18 mouse cellular contexts compared by ENCODE assay signal in genomic region chr1:62631511-62632305, GRCm38 (mm10).
DNase-seq lines count a peak whose midpoint lies in the region; ATAC-seq lines count a peak whose summit lies in the region.
"Had no signal": no experiment of that assay in that cellular context is flagged by ENCODE, and none has a peak within 500 bp of the region (broad histone marks: within the 10 kb centered on the region; RNA-seq: fewer than 3 reads in every experiment).

No protein-coding gene starts in this region.

- ATAC-seq in heart, embryonic 15.5 days (replicated peaks; ENCODE audit: insufficient number of reproducible peaks, insufficient read depth, low FRiP score, low read depth) = no peak
- ATAC-seq in embryonic facial prominence, embryonic 12.5 days (ENCODE audit: insufficient number of reproducible peaks, insufficient read depth, low FRiP score, low TSS enrichment) = 0 out of 2 replicates have a peak, but pooled peaks have one; percentile 72
- peak; percentile 61 for ATAC-seq in limb, embryonic 13.5 days (ENCODE audit: low FRiP score, low read depth)
- ATAC-seq: intestine, postnatal 0 days; liver, embryonic 12.5 days; midbrain, embryonic 16.5 days had no signal

- H3K4me1 ChIP-seq in heart, embryonic 15.5 days (replicated peaks) = peaks cover 14% of the 10 kb centered on the region; the same call in 1 of the 2 replicates
- peaks cover 12% of the 10 kb centered on the region for H3K4me1 ChIP-seq in embryonic facial prominence, embryonic 12.5 days
- peaks cover 54% of the 10 kb centered on the region for H3K4me1 ChIP-seq in limb, embryonic 13.5 days
- H3K4me1 ChIP-seq: liver, embryonic 12.5 days; stomach, embryonic 15.5 days had no signal

- H3K4me2 ChIP-seq in heart, embryonic 15.5 days = no peak overlapping the region
- no peak overlapping the region for H3K4me2 ChIP-seq in embryonic facial prominence, embryonic 12.5 days (replicated peaks)
- no peak overlapping the region for H3K4me2 ChIP-seq in limb, embryonic 13.5 days (replicated peaks)
- H3K4me2 ChIP-seq: hindbrain, embryonic 14.5 days; liver, embryonic 12.5 days; lung, embryonic 15.5 days; stomach, embryonic 15.5 days had no signal

- H3K4me3 ChIP-seq in heart, embryonic 15.5 days = no peak overlapping the region
- H3K4me3 ChIP-seq in embryonic facial prominence, embryonic 12.5 days = no peak overlapping the region
- H3K4me3 ChIP-seq in limb, embryonic 13.5 days = no peak overlapping the region
- H3K4me3 ChIP-seq: liver, embryonic 12.5 days; lung, embryonic 15.5 days; stomach, embryonic 15.5 days had no signal

- no peaks in the 10 kb centered on the region for H3K9me3 ChIP-seq in heart, embryonic 15.5 days (replicated peaks)
- no peaks in the 10 kb centered on the region for H3K9me3 ChIP-seq in embryonic facial prominence, embryonic 12.5 days
- no peaks in the 10 kb centered on the region for H3K9me3 ChIP-seq in limb, embryonic 13.5 days
- H3K9me3 ChIP-seq: liver, embryonic 12.5 days; lung, embryonic 15.5 days; stomach, embryonic 15.5 days had no signal

- no peaks in the 10 kb centered on the region for H3K27me3 ChIP-seq in heart, embryonic 15.5 days
- H3K27me3 ChIP-seq in embryonic facial prominence, embryonic 12.5 days = no peaks in the 10 kb centered on the region
- H3K27me3 ChIP-seq in limb, embryonic 13.5 days = peaks cover 43% of the 10 kb centered on the region
- H3K27me3 ChIP-seq: liver, embryonic 12.5 days; lung, embryonic 15.5 days; stomach, embryonic 15.5 days had no signal

- WGBS in heart, embryonic 15.5 days = 41% methylated on average over 10 of the region's 10 CpGs
- 40% methylated on average over 10 of the region's 10 CpGs for WGBS in embryonic facial prominence, embryonic 12.5 days
- WGBS in limb, embryonic 13.5 days = 40% methylated on average over 10 of the region's 10 CpGs

- H3K36me3 ChIP-seq in heart, embryonic 15.5 days = no peaks in the 10 kb centered on the region
- no peaks in the 10 kb centered on the region for H3K36me3 ChIP-seq in embryonic facial prominence, embryonic 12.5 days
- H3K36me3 ChIP-seq in limb, embryonic 13.5 days = no peaks in the 10 kb centered on the region
- H3K36me3 ChIP-seq: liver, embryonic 12.5 days; lung, embryonic 15.5 days; stomach, embryonic 15.5 days had no signal

- no peak overlapping the region for H3K9ac ChIP-seq in heart, embryonic 15.5 days
- H3K9ac ChIP-seq in embryonic facial prominence, embryonic 12.5 days = no peak overlapping the region
- H3K9ac ChIP-seq in limb, embryonic 13.5 days = no peak overlapping the region
- H3K9ac ChIP-seq: hindbrain, embryonic 14.5 days; liver, embryonic 12.5 days; lung, embryonic 15.5 days; stomach, embryonic 15.5 days had no signal

- DNase-seq in heart, adult 8-10 months (ENCODE audit: low spot score) = no peak
- DNase-seq in embryo, embryonic 10.5 days (ENCODE audit: low spot score) = peak; percentile 37
- DNase-seq in left cerebral cortex, adult 8-10 months (ENCODE audit: low spot score in 2 of 2) = no peak
- no peak for DNase-seq in urinary bladder, adult 18-20 months (ENCODE audit: low spot score in 2 of 2)
- DNase-seq: cerebellum, adult 9-10 months; gastrocnemius, postnatal 10 days; kidney, postnatal 10 days; spleen, adult 18-20 months; thymus, adult 2 months had no signal

- peak overlapping the region; percentile 24; the same call in 1 of the 2 replicates for H3K27ac ChIP-seq in heart, embryonic 15.5 days
- H3K27ac ChIP-seq in embryonic facial prominence, embryonic 12.5 days = peak overlapping the region; percentile 38; the same call in 1 of the 2 replicates
- 0 out of 2 replicates have a peak overlapping the region, but pooled peaks have one; percentile 29 for H3K27ac ChIP-seq in limb, embryonic 13.5 days
- H3K27ac ChIP-seq: hindbrain, embryonic 14.5 days; liver, embryonic 12.5 days; lung, embryonic 15.5 days; stomach, embryonic 15.5 days had no signal
